Mouse (Mus musculus) urinary bladder, postnatal 25 days (tissue): ENCODE results near the gene Tifab.
"Not testable (repeated sequence)": the region's sequence is repeated elsewhere in the genome, so short reads cannot be mapped to it uniquely, and the experiment has no call there.

Experiments
- DNase-seq: peaks from one replicate; pipeline ENCODE4 v3.0.0; 2022; ENCODE audit warnings: low spot score

Gene Tifab

GRCm38 (mm10) chr13:56178416-56179035 is at the start of gene Tifab:
Gene Tifab (minus strand): TSS chr13:56178885.
- DNase-seq, result no peak

DNA sequence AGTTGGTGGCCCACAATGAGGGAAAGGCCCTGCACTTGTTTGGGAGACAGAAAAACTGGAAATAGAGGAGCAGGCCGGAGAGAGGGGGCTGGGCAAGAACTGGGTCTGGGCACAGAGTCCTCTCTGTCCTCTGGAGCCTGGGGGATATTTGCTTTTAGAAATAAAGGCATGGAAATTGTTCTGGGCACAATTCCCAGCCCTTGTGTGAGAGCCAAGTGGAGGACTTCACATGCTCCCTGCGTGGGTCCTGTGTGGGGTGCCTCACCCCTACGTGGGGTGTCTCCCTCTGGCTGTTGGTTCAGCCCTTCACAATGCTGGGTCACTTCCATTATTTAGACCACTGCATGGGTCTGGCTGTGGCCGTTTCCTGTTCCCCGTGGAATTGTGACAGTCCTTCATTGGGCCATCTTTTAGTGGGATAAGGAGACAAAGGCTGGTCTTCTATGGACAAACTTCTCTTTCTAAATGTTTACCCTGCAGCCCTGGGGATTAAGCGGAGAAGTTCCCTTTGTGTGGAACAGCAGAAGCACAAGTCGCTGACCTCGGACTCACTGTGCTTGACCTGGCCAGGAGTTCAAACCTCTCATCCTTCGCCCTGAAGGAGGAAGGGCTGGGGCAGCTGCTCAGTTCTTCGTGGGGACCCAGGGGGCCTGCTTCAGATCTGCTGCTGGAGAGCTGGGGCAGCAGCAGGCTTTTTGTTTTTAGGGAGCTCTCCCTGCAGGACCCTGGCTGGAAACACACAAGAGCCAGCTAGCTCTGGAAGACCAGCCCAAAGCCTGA is 47.7 kb upstream of the Tifab start:
- DNase-seq, result no peak

DNA sequence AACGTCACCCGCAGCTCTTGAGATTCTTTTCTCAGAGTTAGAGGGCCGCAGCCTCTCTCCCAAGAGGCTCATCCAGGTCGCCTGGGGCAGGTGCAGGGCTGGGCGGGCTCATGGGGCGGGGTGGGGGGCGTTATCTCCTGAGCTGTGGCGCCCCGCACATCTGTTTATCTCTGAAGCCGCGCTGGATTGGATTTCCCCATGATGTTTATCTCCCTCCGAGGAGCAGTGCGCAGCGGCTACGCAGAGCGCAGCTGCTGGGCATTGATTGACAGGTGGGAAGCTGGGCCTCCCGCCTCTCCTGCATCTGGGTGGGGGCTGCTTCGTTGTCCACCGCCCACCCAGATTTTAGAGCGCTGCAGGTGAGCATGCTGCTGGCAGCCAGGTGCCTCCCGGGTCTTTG is 44.9 kb upstream of the Tifab start:
- no peak for DNase-seq

- no peak for DNase-seq
Measured at GRCm38 (mm10) chr13:56222849-56223246, 44.2 kb upstream of the Tifab start.

- no peak for DNase-seq
Measured at GRCm38 (mm10) chr13:56221995-56222848, 43.5 kb upstream of the Tifab start.

GRCm38 (mm10) chr13:56221129-56221910 is 42.6 kb upstream of the Tifab start:
- no peak for DNase-seq

DNA sequence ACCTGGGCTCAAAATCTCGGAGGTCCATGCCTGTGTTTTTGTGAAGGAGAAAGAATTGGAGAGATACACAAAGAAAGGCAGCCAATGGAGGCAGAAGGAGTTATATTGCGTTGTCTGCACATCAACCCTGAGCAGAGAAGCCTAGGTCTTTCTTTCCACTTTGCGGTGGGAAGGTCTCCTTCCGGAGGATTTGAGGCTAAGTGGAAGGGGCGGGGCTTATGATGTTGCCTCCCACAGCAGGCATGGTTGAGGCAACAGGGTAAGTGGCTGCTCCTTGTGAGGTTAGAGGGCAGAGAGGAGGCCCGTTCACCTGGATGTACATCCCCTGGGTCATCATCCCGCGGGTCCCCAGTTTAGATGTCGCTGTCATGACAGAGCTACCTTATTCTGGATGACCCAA is 40.6 kb upstream of the Tifab start:
- DNase-seq, result no peak

- no peak for DNase-seq
Measured at GRCm38 (mm10) chr13:56216090-56216489, 37.4 kb upstream of the Tifab start.

GRCm38 (mm10) chr13:56214633-56215032 is 35.9 kb upstream of the Tifab start:
- DNase-seq, result no peak

DNA sequence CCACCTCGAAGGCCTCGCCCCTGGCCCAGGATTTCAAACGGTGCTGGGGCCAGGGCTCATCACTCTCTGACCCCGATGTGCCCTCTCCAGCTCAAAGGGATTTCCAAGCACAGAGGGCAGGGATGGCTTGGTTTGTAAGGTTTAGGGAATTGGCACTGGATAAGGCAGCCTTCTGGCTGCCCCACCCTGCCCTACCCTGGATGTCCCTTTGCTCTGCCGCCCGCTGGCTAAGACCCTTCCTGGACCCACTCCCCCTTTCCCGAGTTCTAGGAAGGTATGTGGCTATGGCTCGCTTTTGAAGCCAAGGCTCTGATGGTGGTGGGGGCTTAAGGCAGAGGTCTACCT is 30.4 kb upstream of the Tifab start:
- DNase-seq, result no peak

GRCm38 (mm10) chr13:56208225-56209066 is 29.8 kb upstream of the Tifab start:
- DNase-seq, result no peak

DNA sequence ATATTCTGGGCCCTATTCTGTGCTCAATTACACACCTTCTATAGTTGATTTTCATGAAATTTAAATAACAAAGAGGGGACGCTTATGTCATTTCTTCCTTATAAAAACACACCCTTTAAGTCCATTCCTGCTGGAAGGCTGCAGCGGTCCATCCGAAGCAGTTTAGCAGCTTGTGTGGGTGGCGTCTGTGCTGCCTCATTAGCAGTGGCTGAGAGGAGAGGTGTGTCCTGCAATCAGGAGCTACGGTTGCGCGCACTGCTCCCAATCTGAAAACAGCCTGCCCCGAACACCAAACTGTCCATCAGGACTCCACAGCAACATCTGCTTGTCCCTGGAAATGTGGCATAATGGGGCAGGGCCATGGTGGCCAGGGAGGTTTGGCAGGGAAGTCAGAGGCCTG is 20.8 kb upstream of the Tifab start:
- no peak for DNase-seq

GRCm38 (mm10) chr13:56197473-56198266 is 19.0 kb upstream of the Tifab start:
- peak; percentile 94 for DNase-seq

GRCm38 (mm10) chr13:56197031-56197430 is 18.3 kb upstream of the Tifab start:
- DNase-seq, result no peak

- not testable (repeated sequence) for DNase-seq
Measured at GRCm38 (mm10) chr13:56195824-56196223, 17.1 kb upstream of the Tifab start.

GRCm38 (mm10) chr13:56194181-56194580 is 15.5 kb upstream of the Tifab start:
- not testable (repeated sequence) for DNase-seq

GRCm38 (mm10) chr13:56191225-56191624 is 12.5 kb upstream of the Tifab start:
- peak; percentile 61 for DNase-seq

DNA sequence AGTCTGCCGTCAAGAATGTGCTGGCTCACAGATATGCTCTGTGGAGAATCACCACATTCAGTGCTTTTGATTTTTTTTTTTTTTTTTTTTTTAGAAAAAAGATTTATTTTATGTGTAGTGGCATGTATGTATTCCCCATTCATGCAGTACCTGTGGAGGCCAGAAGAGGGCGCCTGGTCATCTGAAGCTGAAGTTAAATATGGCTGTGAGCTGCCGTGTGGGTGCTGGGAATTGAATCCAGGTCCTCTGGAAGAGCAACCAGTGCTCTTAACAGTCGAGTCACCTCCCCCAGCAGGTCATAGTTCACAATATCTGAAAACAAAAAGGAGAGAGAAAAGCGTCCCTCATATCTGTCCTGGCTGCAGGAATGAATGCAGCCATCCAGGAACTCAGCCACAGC is 11.0 kb upstream of the Tifab start:
- DNase-seq, result no peak

- no peak for DNase-seq
Measured at GRCm38 (mm10) chr13:56183687-56184086, 5.0 kb upstream of the Tifab start.

DNA sequence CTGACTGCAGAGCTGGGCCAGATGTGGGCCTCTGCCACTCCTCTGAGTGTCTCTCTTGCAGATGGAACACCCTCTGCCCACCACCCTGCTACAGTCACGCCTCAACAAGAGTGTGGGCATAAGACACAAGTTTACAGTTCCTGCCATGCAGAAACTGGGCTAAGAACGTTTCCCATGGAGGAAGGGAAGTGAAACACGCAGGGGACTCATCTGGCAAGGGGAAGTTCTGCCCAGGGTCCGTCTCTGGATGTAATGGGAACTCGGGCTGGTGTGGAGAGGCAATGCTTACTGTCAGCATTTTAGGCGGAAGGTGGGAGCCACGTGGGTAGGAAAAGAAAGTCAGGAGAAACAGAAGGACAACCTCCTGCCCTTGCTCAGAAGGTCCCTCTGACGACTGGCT is 2.7 kb upstream of the Tifab start:
- no peak for DNase-seq
